Mouse (Mus musculus) lung, embryonic 14.5 days (tissue): ENCODE data around the gene Lsm3. TPM values are rescaled to one million over a fixed set of nuclear protein-coding genes. Genes with fewer than 3 reads are reported as not detected.

ENCODE experiments used
- ATAC-seq: fragments of 200-750 bp; cut with Nextera tagmentation; 2 replicates; pipeline ENCODE4 v1.8.0; 2017; ENCODE audit warnings: mild to moderate bottlenecking, moderate TSS enrichment, moderate library complexity; ENCODE audit not compliant: insufficient read depth
- DNase-seq: peaks from one replicate; pipeline ENCODE4 v3.0.0-alpha.2; 2015
- H3K27ac ChIP-seq: fragments of 300-500 bp; sonication (generic); 2 replicates; pipeline ENCODE4 v1.5.1; 2014; ENCODE audit warnings: low read depth, mild to moderate bottlenecking, moderate library complexity
- H3K27me3 ChIP-seq: fragments of 300-500 bp; sonication (generic); 2 replicates; pipeline ENCODE4 v1.6.1; 2014; ENCODE audit warnings: low read length, control low read depth; ENCODE audit not compliant: insufficient read depth
- H3K36me3 ChIP-seq: fragments of 300-500 bp; sonication (generic); 2 replicates; pipeline ENCODE4 v1.6.1; 2014; ENCODE audit warnings: control low read depth; ENCODE audit not compliant: insufficient read depth
- H3K4me1 ChIP-seq: fragments of 300-500 bp; sonication (generic); 2 replicates; pipeline ENCODE4 v1.6.1; 2014; ENCODE audit warnings: antibody characterized with exemption, control low read depth; ENCODE audit not compliant: insufficient read depth
- H3K4me2 ChIP-seq: fragments of 300-500 bp; sonication (generic); 2 replicates; pipeline ENCODE4 v1.6.1; 2014; ENCODE audit warnings: mild to moderate bottlenecking
- H3K4me3 ChIP-seq: fragments of 300-500 bp; sonication (generic); 2 replicates; pipeline ENCODE4 v1.5.1; 2014; ENCODE audit warnings: low read depth, low read length
- H3K9ac ChIP-seq: fragments of 300-500 bp; sonication (generic); 2 replicates; pipeline ENCODE4 v1.6.1; 2014
- H3K9me3 ChIP-seq: fragments of 300-500 bp; sonication (generic); 2 replicates; pipeline ENCODE4 v1.6.1; 2016; ENCODE audit warnings: low read depth, low read length, control low read depth
- CTCF ChIP-seq: IDR thresholded peaks from 2 replicates; pipeline ENCODE4 v1.5.1; 2016; ENCODE audit warnings: antibody characterized with exemption, low read depth
- whole genome bisulfite sequencing: fragments of 180-500 bp; shearing (Covaris S2); extraction: QIAGEN DNeasy Blood & Tissue Kit; methylation state at CpG from one replicate; pipeline ENCODE4 v1.1.7; 2014; 5-methylcytosine and 5-hydroxymethylcytosine counted together
- polyA plus RNA-seq: library from polyadenylated mRNA; unstranded; fragments of >200 nt; fragmentation: Nextera tagmentation; extraction: Ambion mirVana; gene quantifications from 2 replicates; pipeline ENCODE4 v1.2.1, GENCODE M21; 2014

The Lsm3 gene
- polyA plus RNA-seq, 1 experiment from 2014 or later, result 325 TPM

GRCm38 (mm10) chr6:91510211-91510610 lies 5.5 kb upstream of the Lsm3 start:
- Histone ChIP-seq H3K9me3 (no peaks in the 10 kb centered on the region), H3K36me3 (peaks cover 35% of the 10 kb centered on the region), H3K27me3 (no peaks in the 10 kb centered on the region), H3K9ac (no peak overlapping the region), H3K4me3 (no peak overlapping the region), H3K27ac (no peak overlapping the region), H3K4me2 (no peak overlapping the region), H3K4me1 (0 out of 2 replicates have a peak, but pooled peaks cover 8% of the 10 kb centered on the region)
- no peak for TF ChIP-seq CTCF
- no peak for DNase-seq
- WGBS, result 76% methylated on average over 10 of the region's 10 CpGs
- ATAC-seq, result no peak

DNA sequence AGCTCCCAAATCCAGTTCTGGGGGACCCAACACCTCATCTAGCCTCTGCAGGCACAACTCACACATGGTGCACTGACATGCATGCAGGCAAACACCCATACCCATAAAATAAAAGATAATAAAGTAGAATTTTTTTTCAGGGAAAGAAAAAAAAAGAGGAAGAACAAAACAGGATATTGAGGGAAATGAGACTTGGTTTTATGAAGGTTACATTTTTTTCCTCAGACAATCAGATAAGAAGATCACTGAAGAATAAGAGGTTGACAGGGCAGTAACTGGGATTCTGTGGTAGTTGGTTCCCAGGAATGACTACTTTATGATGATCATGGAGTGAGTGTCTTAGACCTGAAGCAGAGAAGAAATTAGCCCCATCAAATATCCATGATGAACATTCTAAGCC lies 1.6 kb upstream of the Lsm3 start:
- H3K27ac ChIP-seq, result no peak overlapping the region

GRCm38 (mm10) chr6:91514737-91515362 lies 878 bp upstream of the Lsm3 start:
- ATAC-seq (no peak), DNase-seq (peak; percentile 30)
- Histone ChIP-seq H3K9ac (peak overlapping the region; percentile 68), H3K4me2 (peak overlapping the region; percentile 81), H3K4me1 (peaks cover 15% of the 10 kb centered on the region; the same call in 1 of the 2 replicates), H3K4me3 (peak overlapping the region; percentile 91), H3K27ac (peak overlapping the region; percentile 58; the same call in 1 of the 2 replicates), H3K9me3 (no peaks in the 10 kb centered on the region), H3K36me3 (peaks cover 33% of the 10 kb centered on the region), H3K27me3 (no peaks in the 10 kb centered on the region)
- 19% methylated on average over 10 of the region's 10 CpGs for WGBS
- TF ChIP-seq CTCF, result no peak

More for the DNA sequence above, 1.6 kb upstream of the Lsm3 start:
- Histone ChIP-seq H3K9me3 (no peaks in the 10 kb centered on the region), H3K9ac (peak overlapping the region; percentile 68; the same call in 1 of the 2 replicates), H3K4me1 (peaks cover 15% of the 10 kb centered on the region; the same call in 1 of the 2 replicates), H3K27me3 (no peaks in the 10 kb centered on the region), H3K36me3 (peaks cover 30% of the 10 kb centered on the region), H3K4me3 (0 out of 2 replicates have a peak overlapping the region, but pooled peaks have one; percentile 91), H3K4me2 (peak overlapping the region; percentile 81)
- no peak for TF ChIP-seq CTCF
- no peak for ATAC-seq
- no peak for DNase-seq

DNA sequence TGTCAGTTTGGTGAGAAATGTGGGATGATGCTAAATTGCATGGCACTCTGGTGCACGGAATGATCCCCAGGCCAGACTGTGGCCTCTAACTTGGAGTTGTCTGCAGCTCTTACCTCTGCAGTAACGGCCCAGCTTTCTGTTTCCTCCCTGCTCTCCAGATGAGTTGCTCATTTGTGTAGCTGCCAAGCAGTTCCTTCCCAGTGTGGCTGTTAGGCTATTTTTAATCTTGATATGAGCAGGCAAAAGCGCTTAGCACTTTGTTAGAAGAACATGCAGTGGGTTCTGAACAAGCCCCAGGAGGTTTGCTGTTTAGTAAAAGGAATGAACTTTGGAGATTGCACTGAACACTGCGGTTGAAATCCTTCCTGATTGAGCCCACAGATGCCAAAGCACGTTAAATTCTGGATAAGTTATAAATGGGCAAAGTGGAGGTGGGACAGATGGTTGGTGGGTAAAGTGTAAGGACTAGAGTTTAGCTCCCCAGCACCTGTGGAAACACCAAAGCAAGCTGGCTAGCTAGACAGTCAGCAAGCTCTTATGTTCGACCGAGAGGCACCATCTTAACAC lies 2.8 kb downstream of the Lsm3 start:
- no peaks in the 10 kb centered on the region for H3K27me3 ChIP-seq
- H3K4me1 ChIP-seq, result peaks cover 15% of the 10 kb centered on the region; the same call in 1 of the 2 replicates
- no peak overlapping the region for H3K4me2 ChIP-seq
- TF ChIP-seq CTCF, result no peak
- DNase-seq (no peak), ATAC-seq (no peak)
- WGBS, result 85% methylated on average over 7 of the region's 7 CpGs
- H3K9ac ChIP-seq, result no peak overlapping the region
- H3K27ac ChIP-seq, result no peak overlapping the region; the same call in 1 of the 2 replicates
- no peaks in the 10 kb centered on the region for H3K9me3 ChIP-seq
- no peak overlapping the region for H3K4me3 ChIP-seq
- peaks cover 65% of the 10 kb centered on the region for H3K36me3 ChIP-seq

- H3K4me2 ChIP-seq, result no peak overlapping the region
- DNase-seq (no peak), ATAC-seq (no peak)
- no peaks in the 10 kb centered on the region for H3K9me3 ChIP-seq
- H3K27me3 ChIP-seq, result no peaks in the 10 kb centered on the region
- H3K4me3 ChIP-seq, result no peak overlapping the region
- H3K4me1 ChIP-seq, result no peaks in the 10 kb centered on the region
- H3K36me3 ChIP-seq, result peaks cover 66% of the 10 kb centered on the region
- H3K9ac ChIP-seq, result no peak overlapping the region
- no peak overlapping the region for H3K27ac ChIP-seq
- WGBS, result 94% methylated on average over 5 of the region's 5 CpGs
- TF ChIP-seq CTCF, result no peak
These were observed 7.1 kb downstream of the Lsm3 start for GRCm38 (mm10) chr6:91522816-91523215.

DNA sequence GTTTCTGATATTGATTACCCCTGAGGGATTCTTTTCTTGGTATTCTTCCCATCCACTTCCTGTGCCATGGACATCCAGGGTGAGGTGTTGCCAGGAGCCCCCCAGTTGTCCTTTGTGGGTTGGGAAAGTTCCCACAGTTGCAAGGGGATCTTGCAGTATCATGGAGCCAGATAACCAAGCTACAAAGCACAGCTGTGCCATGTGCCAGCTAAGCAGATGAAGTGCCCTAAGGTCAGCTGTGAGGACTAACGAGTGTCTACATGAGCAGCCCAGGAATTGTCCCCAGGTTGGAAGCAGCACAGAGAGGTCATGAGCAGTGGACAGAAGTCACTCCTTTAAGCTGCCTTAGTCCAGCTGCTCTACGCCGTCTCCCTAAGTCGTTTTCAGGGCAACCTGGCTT lies 9.8 kb downstream of the Lsm3 start:
- H3K9ac ChIP-seq, result no peak overlapping the region
- DNase-seq, result no peak
- no peak overlapping the region for H3K27ac ChIP-seq
- H3K36me3 ChIP-seq, result peaks cover 40% of the 10 kb centered on the region
- no peak for ATAC-seq
- no peaks in the 10 kb centered on the region for H3K27me3 ChIP-seq
- no peaks in the 10 kb centered on the region for H3K4me1 ChIP-seq
- H3K9me3 ChIP-seq, result no peaks in the 10 kb centered on the region
- no peak for TF ChIP-seq CTCF
- H3K4me2 ChIP-seq, result no peak overlapping the region
- 80% methylated on average over 4 of the region's 4 CpGs for WGBS
- H3K4me3 ChIP-seq, result no peak overlapping the region

- peak; percentile 74 for TF ChIP-seq CTCF
- no peaks in the 10 kb centered on the region for H3K27me3 ChIP-seq
- no peak overlapping the region for H3K27ac ChIP-seq
- WGBS, result 47% methylated on average over 5 of the region's 5 CpGs
- H3K4me1 ChIP-seq, result peaks cover under 1% of the 10 kb centered on the region; the same call in 1 of the 2 replicates
- H3K4me3 ChIP-seq, result no peak overlapping the region
- no peak overlapping the region for H3K4me2 ChIP-seq
- peaks cover 22% of the 10 kb centered on the region for H3K36me3 ChIP-seq
- no peaks in the 10 kb centered on the region for H3K9me3 ChIP-seq
- DNase-seq (peak; percentile 86), ATAC-seq (no peak)
- H3K9ac ChIP-seq, result no peak overlapping the region
These were observed 11.6 kb downstream of the Lsm3 start for GRCm38 (mm10) chr6:91527227-91527860.
